Mouse (Mus musculus) spleen, embryonic (tissue): ENCODE measurements around the gene Pdpk1.

ENCODE experiments used
- CTCF ChIA-PET: fragments of 350-600 bp; sonication (Branson Sonifier 250); formaldehyde crosslinking; loops from one replicate; lab custom pipeline; 2022; lab: Charles Lee

Gene Pdpk1

GRCm38 (mm10) chr17:24044482-24044881 lies 106.2 kb downstream of the Pdpk1 start:
- CTCF ChIA-PET = no interaction called here

GRCm38 (mm10) chr17:24037844-24038243 lies 112.9 kb downstream of the Pdpk1 start, which contains the start of gene Prss27:
TSS of gene Prss27 (plus strand) at chr17:24038144.
- CTCF ChIA-PET = no interaction called here

- CTCF ChIA-PET = no interaction called here
Measured at GRCm38 (mm10) chr17:24037360-24037759, 113.4 kb downstream of the Pdpk1 start.

- CTCF ChIA-PET = no interaction called here
Measured at GRCm38 (mm10) chr17:24036954-24037353, 113.8 kb downstream of the Pdpk1 start.

- CTCF ChIA-PET = no interaction called here
Measured at GRCm38 (mm10) chr17:24035087-24035486, 115.6 kb downstream of the Pdpk1 start.

- CTCF ChIA-PET = no interaction called here
Measured at GRCm38 (mm10) chr17:24030551-24030950, 120.2 kb downstream of the Pdpk1 start.

GRCm38 (mm10) chr17:24029477-24029876 lies 121.2 kb downstream of the Pdpk1 start:
- CTCF ChIA-PET = no interaction called here
